Mouse (Mus musculus) induced T-regulatory cell, adult 2 months (primary cell): ENCODE data around the gene Trappc3.
A peak's percentile ranks its signal among the peaks of the same experiment; 100 is the strongest.

Source experiments
- DNase-seq: peaks from one replicate; pipeline ENCODE4 v3.0.0-alpha.2; 2012; ENCODE audit warnings: low read depth

Trappc3 gene

DNA sequence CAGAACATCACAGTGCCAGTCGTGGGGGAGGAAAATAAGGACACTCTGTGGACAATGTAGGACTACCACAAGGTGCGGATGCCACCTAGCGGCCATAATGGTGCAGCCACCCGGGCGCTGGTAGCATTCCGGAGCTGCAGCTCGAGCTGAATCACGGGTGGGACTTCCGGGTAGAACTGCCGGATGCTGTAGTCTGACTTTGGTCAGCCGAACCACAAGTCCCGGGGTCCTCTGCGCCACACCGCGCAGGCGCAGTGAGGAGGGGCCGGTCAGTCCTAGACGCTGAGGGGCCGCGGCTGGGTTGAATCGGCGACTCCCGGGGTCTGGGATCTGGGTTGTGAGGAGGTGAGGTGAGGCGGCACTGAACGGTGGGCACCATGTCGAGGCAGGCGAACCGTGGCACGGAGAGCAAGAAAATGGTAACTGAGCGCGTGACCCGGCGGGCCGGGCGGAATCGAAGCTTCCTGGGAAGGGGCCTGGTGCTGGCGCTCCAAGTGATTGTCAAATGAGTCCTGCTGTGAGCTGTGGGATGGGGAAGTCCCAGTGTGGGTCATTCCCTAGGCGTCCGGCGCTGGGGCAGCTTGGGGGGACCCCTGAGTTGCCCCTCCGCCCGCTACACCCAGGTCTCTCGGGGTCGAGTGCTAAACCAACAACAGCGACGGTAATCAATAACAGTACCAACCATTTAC lies at the start of gene Trappc3:
Gene Trappc3 (plus strand): TSS at position 207 of the 689 bp plus-strand sequence.
- peak; percentile 98 for DNase-seq

DNA sequence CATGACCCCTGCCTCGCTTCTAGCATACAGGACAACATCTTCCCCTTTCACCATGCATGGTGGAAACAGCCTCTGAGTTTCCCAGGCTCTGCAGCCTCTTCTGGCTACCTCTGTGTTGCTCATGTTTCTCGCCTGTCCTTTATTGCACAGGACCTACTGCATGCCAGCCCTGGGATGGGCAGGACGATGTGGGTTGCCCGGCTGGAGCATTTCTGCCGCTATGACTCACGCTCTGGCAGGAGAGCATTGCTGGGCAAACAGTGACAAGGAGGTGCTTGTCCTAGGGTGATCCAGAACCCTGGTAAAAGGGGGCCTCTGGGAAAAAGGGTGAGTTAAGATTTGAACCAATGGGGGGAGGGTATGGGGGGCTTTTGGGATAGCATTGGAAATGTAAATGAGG lies 44.4 kb upstream of the Trappc3 start:
- no peak for DNase-seq

DNA sequence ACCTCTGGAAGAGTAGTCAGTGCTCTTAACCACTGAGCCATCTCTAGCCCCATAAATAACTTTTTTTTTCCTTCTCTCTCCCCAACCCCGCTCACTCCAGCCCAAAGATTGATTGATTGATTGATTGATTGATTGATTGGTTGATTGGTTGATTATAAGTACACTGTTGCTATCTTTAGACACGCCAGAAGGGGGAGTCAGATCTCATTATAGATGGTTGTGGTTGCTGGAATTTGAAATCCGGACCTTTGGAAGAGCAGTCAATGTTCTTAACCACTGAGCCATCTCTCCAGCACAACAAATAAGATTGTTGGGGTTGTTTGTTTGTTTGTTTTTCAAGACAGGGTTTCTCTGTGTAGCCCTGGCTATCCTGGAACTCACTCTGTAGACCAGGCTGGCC lies 42.6 kb upstream of the Trappc3 start:
- peak; percentile 29 for DNase-seq

DNA sequence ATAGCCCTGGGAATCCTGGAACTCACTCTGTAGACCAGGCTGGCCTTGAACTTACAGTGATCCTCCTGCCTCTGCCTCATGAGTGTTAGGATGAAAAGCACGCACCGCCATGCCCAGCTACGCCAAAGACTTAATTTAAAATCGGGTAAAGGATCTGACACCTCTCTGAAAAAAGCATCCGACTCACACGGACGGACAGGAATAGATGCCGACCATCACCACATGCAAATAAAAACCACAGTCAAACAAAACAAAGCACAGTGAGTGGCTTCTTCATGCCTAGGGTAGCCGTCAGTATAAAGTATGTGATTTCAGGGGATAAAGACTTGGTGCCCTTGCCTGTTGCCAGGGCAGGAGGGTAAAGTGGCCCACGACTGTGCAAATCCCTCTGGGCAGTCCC lies 42.1 kb upstream of the Trappc3 start:
- DNase-seq: no peak

DNA sequence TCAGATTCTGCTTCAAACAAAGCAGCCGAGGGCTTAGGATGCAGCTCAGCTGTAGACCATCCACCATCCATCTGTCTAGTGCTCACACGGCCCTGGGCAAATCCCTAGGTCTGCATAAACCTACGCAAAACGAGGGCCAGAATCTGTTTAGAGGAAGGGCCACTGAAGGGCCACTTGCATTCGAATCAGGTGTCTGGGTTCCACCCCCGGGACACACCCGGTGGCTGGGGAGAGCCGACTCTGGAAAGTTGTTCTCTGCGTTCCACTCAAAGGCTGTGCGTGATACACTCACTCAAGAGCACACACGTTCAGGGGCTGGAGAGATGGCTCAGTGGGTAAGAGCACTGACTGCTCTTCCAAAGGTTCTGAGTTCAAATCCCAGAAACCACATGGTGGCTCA lies 39.5 kb upstream of the Trappc3 start:
- no peak for DNase-seq

DNA sequence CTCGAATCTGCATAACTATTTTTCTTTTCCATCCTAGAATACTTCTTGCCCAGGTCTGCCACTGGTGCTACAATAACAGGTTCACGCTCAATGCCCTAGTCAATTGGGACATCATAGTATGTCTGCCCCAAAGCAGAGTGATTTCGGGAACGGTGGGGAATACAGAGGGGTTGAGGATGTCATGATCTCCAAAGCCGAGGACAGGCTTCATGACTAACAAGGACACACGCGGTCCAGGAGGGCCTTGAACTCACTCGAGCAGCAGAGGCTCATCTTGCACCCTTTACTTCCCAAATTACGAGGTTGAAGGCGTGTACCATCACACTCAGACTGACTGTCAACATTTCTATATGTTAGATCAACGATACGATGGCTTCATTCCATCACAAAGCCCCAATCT lies 35.5 kb upstream of the Trappc3 start:
- no peak for DNase-seq

DNA sequence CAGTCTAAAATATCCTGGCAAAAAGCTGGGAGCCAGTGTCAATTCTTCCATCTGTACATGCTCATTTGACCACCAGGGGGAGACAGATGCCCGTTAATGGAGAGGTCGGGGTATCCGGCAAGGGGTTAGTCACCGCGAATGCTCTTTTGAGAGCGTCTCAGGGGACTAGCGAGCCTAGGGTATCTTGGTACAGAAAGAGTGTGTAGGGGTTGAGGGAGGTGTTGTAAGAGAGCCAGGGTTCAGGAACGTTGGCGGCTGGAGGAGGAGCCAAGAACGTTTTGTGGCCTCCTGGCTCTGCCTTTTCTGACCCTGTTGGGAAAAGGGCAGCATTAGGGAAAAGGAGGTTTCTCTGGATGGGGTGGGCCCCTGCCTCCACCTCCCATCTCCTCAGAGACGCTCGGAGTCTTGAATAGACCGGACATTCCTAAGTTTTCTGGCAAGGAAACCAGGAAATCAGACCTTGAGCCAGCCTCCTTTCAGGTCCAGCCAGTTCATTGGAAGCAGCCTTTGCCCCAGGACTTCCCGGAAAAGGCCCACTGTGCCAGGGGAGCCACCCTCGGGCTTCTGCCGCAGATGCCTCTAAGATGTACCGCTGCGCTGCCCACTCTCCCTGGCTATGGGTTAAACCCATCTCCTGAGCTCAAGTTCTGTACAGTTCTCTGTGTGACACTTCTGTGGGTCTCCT lies 34.9 kb upstream of the Trappc3 start:
- DNase-seq: peak; percentile 94

DNA sequence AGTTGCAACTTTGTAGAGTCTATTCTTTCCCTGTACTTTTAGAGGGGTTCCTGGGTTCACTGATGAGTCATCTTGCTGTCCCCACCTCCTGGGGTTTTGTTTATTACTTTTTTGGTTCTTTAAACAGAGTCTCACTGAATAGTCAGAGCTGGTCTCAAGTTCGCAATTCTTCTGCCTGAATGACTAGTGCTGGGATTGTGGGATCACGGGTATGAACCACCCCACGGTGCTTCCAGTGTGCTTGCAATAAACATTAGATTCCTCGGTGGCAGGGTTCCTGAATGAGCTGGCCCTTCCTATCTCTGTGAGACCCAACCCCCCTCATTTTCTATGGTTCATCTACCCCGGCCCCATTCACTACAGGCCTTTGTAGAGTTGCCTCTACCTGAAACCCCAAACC lies 34.0 kb upstream of the Trappc3 start:
- no peak for DNase-seq

DNA sequence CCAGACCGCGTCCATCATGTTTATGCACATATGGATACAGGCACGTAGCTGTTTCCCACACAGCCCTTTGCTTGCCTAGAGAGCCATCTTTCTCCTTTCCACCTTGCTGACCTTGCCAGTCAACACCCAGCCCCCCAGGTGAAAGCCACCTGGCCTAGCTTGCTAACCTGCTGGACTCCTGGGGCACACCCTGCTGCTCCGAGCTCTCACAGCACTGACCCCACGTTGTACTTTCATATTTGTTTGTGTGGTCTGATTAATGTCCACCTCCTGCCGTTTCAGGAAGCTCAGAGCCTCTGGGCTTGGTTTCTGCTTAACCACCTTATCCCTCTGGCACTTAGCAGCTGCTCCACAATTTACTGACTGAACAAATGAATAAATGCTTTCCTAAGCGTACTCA lies 32.2 kb upstream of the Trappc3 start:
- DNase-seq: no peak

DNA sequence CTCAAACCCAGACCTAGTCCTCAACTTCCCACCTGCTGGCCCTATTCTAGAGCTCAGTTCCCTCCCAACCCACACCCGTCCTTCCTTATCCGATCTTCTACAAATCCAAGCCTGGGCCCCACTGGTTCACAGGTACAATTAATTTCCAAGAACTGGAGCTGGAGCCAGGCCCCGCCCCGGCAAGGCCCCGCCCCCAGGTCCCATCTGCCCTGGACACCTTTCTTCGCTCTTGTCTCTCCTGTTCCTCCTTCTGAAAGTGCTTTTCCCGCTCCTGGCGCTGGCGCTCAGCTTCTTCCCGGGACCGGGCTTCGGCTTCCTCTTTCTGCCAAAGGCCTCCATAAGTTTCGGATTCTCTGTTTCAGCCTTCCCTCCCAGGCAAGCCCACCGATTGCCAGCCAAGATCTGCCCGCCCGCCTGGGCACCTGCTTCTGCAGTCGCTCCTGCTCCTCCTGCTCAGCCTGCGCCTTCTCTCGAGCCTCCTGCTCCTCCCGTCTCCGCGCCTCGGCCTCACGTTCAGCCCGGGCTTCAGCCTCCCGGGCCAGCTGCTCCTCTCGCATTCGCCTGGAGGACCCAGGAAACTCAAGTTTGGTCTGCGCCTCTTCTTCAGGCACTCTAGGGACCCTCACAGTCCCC lies 28.3 kb upstream of the Trappc3 start:
- DNase-seq: no peak

DNA sequence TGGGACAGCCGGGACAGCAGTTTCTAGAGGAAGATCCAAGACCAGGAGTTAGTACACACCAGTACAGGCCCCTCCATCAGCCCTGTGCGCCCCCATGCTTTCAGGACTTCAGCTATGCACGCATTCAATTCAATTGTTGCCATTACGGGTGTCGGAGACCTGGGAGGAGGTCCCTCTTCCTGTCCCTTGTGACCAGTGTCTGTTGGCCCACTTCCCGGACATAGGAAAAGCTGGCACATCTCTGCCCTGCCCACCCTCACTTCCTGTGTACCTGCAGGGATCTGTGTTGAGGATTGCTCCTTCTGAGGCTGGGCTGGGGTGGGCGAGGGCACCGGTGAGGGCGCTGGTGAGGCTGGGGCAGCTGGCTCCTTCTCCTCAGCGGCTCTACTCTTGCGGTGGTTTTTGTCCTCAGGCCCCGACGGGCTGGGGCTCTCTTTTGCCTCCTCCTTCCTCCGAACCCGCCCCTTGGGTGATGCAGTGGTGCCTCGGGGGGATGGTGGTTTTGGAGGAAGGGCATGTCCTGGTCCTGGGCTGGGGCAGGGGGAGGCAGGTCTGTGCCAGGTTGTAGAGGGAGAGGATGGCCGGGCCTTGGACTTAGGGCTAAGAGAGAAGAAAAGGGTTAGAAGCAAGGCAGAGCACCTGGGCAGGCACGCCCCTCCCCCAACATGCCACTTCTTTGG lies 27.5 kb upstream of the Trappc3 start:
- no peak for DNase-seq

DNA sequence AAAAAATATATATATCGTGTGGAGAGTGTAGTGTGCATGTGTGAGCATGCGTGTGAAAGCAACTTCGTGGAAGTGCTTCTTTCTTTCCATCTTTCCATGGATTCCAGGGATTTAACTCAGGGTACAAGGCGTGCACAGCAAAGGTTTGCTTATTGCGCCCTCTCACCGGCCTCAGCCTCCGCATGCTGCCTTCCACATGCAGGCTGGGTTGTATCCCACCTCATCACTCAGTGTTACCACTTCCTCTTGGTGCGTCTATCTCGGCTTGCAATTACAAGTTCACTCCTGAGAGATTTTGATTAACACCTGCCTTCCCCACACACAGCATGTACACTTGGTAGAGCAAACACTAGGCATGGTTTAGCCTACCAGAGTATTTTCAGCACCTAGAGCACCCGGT lies 26.9 kb upstream of the Trappc3 start:
- no peak for DNase-seq

DNA sequence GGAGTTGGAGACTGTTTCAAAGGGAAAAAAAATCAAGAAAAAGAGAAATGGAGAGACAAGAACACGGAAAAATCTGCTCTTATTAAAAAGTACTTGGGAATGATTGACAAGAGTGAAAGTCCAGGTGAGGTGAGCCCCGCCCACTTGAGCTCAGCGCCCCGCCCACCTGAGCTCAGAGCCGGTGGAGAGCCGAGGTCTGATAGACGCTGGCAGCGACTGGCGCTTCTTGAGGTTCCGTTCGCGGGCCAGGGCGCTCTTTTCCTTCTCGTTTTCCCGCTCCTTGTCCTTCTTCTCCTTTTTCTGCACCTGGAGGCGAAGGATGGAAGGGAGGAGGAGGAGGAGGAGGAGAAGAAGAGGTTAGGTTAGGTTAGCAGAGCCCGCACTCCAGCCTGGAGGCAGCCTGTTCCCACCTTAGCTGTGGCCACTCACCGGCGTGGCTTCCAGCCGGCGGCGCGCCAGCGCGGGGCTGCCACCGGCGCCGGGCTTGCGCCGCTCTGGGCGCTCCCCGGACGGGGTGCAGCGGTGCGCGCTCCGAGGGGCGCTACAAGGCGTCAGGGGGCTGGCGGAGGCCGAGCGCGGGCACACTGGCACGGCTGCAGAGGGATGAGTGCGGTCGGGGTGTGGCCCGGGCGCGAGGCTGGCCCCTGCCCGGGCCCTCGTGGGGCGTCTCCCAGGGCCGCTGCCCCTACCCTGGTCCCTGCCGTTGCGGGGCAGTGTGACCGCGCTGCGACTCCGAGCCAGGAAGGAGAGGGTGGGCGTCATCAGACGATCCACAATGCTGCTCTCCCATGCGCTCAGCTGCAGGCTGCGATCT lies 25.5 kb upstream of the Trappc3 start:
- no peak for DNase-seq

DNA sequence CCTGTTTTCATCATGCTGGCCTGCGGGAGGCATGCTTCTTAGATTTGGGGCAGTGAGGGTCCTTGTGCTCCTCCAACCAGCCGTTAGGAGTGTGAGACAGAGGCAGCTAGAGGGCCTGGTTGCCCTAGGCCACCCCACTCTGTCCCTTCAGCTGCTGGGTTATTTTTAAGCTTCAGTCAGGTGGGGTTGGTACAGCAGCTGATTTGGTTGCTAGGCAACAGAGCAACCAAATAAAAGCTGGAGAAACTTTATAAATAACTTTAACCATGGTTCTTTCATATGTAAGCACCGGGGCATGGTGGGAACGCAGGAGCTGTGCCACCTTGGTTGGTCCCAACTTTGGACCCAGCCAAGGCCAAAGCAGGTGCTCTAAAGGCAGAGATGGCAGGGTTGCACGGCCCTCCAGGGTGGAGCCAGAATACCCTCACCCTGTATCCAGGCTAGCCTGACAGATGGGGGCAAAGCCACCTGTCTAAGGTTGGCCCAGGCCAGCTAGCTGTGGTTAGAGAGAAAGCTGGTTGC lies 24.3 kb upstream of the Trappc3 start:
- DNase-seq: peak; percentile 47

DNA sequence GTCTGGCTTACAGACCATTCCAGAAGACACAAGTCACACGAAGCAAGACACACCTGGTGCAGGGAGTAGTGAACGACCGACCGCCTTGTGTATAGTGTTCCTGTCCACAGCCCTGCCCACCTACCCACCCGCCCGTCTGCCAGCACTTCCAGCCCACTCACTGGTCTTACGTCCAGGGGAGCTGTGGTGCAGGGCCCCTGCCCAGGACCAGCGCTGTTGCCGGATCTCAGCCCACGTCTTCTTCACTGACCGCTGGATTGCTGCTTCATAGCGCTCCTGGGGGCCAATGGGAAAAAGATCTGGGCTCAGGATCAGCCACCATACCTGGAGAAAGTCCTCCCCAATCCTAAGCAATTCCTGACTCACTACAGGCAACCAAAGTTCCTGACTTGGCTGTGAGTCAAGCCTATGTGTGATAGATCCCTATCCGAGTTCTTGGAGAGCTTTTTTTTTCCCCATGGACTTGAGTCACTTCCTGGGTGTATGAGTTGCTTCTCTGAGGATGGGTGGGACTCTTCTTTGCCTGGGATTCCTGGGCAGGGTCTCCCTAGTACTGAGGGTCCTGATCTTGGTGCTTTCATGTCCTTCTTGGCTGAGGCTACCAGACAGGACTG lies 22.2 kb upstream of the Trappc3 start:
- no peak for DNase-seq

DNA sequence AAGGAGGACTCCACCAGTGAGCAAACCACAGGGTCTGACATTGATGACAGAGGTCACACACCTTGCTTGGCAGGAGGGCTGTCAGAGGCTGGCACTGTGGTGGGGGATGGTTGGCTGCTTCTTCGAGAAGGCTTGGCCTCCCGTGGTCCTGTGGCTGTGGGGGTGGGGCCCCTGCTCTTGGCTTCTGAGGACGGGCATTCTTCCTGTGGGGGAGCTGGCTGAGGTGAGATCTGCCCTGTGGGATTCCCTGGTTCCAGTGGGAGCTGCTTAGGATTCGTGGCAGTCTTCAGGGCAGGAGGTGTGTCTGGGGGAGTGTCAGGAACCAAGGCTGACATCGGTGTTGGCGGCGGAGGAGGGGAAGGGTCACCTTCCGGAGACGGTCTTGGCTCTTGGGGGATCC lies 20.2 kb upstream of the Trappc3 start:
- no peak for DNase-seq

DNA sequence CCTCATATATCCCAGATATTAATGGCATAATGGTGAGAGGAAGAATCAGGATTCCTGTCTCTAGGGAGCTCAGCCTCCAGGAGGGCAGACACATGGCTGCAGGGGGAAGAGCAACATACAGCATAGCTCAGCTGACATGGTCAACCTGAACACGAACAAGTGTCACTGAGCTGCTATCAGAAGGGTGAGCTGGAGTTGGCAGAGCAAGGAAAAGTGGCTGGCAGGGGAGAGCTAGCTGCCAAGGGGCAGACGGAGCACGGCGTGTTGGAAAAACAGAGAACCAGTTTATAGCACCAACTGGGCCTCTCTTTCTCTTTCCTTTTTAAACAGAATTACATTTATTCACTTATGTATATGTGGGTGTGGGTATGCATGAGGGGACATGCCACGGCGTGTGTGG lies 19.6 kb upstream of the Trappc3 start:
- no peak for DNase-seq

DNA sequence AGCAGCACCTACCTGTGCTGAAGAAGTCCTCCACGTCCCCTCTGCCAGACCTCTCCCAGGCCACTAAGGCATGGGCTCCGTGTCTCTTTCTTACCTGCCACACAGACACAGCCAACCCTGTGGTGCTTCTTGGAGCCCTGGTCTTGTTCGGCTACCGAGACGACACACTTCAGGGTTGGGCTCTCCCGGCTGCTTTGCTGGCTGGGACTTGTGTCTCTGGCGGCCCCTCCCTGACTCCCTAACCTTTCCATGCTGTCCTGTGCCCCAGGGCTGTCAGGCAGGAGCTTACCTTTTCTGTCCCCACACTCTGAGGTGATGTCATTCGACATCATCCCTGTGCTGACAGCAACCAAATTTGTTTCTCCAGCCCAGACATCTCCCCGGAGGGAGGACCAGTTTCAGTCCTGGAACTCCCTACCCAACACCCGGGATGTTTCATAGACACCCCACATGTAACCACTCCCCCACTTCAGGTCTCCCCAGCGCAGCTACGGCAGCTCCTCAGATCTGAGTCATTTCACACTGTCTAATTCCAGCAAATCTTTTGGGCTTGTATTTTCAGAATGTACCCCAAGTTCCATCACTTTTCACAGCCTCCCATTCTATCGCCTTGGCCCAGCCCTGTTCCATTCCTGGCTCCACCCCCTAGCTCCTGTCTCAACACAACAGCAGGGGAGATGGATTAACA lies 15.8 kb upstream of the Trappc3 start:
- no peak for DNase-seq

DNA sequence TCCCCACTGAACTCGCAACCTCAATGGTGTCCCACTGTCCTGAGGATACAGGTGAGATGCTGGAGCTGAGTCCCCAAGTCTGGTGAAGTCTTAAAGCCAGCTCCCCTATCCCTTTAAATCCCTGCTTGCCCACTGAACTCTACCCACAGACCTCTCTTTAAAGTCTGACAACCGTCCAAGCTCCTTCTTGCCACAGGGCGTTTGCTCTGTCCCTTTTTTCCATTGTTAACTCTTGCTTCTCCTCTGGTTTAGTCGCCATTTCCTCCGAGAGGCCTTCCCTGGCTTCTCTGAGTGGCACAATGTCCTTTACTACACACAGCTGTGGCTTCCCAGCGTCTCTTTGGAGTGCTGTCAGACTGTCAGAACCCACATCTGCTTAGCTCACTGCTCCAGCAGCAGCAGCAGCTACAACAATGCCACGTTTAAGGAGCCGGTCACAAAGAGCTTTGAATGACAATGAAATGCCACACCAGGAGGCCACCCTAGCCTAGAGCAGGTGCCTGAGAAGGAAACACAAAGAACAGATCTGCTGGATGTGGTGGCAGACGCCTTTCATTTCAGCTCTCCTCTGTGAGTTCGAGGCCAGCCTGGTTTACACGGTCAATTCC lies 13.8 kb upstream of the Trappc3 start:
- DNase-seq: no peak

DNA sequence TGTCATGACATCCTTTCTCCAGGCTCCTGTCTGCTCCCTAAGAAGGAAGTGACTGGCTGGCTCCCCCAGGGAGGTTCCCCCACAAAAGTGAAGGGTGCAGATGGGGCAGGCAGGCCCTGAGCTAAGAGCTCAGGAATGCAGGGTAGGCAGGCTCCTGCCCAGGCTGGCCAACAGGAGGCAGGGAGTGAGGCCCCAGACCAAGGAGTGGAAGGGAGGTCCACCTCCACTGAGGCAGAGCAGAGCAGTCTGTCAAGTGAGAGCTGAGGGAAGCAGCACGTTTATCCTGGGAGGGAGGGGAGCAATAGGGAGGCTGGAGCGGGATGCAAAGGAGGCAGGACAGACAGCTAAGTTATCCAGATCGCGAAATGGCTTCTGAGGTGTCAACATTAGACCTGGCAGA lies 11.5 kb upstream of the Trappc3 start:
- DNase-seq: no peak
